Mouse (Mus musculus) G1E (cell line): ENCODE measurements around the gene Olfr695. TPM values are rescaled to one million over a fixed set of nuclear protein-coding genes. Genes with fewer than 3 reads are reported as not detected.
"Not testable (repeated sequence)": the region's sequence is repeated elsewhere in the genome, so short reads cannot be mapped to it uniquely, and the experiment has no call there.

Experiments
- ATAC-seq: 2 replicates; pipeline ENCODE4 v1.8.0; 2016; ENCODE audit warnings: mild to moderate bottlenecking; ENCODE audit not compliant: insufficient number of reproducible peaks, poor library complexity, low FRiP score, severe bottlenecking; ENCODE audit errors: extremely low read depth
- DNase-seq: peaks from one replicate; pipeline ENCODE4 v3.0.0; 2012; ENCODE audit warnings: low spot score
- H3K27me3 ChIP-seq: 2 replicates; pipeline ENCODE4 v1.6.1; 2012; ENCODE audit warnings: mild to moderate bottlenecking, low read length, inconsistent platforms; ENCODE audit not compliant: insufficient read depth
- H3K36me3 ChIP-seq: replicated peaks from 2 replicates; pipeline ENCODE3; 2012; ENCODE audit warnings: mild to moderate bottlenecking, inconsistent platforms
- H3K4me1 ChIP-seq: 2 replicates; pipeline ENCODE4 v1.6.1; 2012; ENCODE audit warnings: low read depth, low read length, inconsistent platforms, mixed read lengths; ENCODE audit not compliant: insufficient read depth
- H3K4me3 ChIP-seq: 2 replicates; pipeline ENCODE4 v1.5.1; 2012; ENCODE audit warnings: low read depth, mild to moderate bottlenecking, inconsistent platforms, low read length, moderate library complexity, mixed read lengths
- H3K9me3 ChIP-seq: replicated peaks from 2 replicates; pipeline ENCODE4 v1.6.1; 2012; ENCODE audit warnings: inconsistent platforms
- CTCF ChIP-seq: IDR thresholded peaks from 2 replicates; pipeline ENCODE4 v1.5.1; 2012; ENCODE audit warnings: low read depth, low read length, inconsistent platforms, mixed read lengths
- GATA1 ChIP-seq: IDR thresholded peaks from 2 replicates; pipeline ENCODE4 v1.6.1; 2012; ENCODE audit warnings: borderline replicate concordance, low read length, inconsistent platforms, mixed read lengths
- GATA2 ChIP-seq: IDR thresholded peaks from 2 replicates; pipeline ENCODE4 v1.6.1; 2012; ENCODE audit warnings: low read depth, low read length, inconsistent platforms, borderline replicate concordance
- POLR2AphosphoS5 ChIP-seq: IDR thresholded peaks from 2 replicates; pipeline ENCODE4 v1.6.1; 2012; ENCODE audit warnings: low read depth, low read length, inconsistent platforms; ENCODE audit not compliant: insufficient replicate concordance
- TAL1 ChIP-seq: conservative IDR thresholded peaks from 2 replicates; pipeline ENCODE4 v1.6.1; 2012; ENCODE audit warnings: low read depth, low read length, inconsistent platforms, mixed read lengths
- polyA plus RNA-seq: library from polyadenylated mRNA; stranded (reverse); fragments of >175 nt; gene quantifications from 2 replicates; pipeline ENCODE4 v1.2.3, GENCODE M21; 2012
- total RNA-seq, 2 experiments: library from RNA; stranded (forward) in 1 of 2; stranded (reverse) in 1 of 2; fragments of 200-1000 nt in 1 of 2; fragments of >200 nt in 1 of 2; fragmentation: Nextera tagmentation in 1 of 2; gene quantifications; 2 replicates each; pipeline ENCODE4 v1.2.3; 2014 to 2017

Gene Olfr695
- total RNA-seq (2014; fragmentation: Nextera tagmentation): not detected in 2 replicates
- 0.06 and 0.11 TPM in 2 replicates for total RNA-seq (2017)
- not detected in 2 replicates for polyA plus RNA-seq

DNA sequence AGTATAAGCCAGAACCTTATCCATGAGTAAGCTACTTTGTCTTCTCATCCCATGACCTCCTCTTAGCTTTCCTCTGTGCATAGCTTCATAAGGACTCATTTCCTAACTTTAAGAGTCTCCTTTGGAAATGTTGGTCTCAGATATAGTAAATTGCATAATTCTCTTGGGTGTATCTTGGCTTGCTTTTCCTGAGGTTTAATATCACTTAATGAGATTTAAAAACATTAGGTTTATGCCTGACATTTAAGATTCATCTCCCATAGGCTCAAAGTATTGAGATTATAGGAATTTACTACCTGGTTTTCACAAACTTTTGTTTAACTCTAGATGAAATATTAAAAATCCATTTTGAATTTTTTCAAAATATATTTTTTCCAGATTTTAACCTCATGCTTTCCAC lies at the start of gene Olfr695:
TSS of gene Olfr695 (minus strand) at position 101 of the 400 bp plus-strand sequence.
- no peak within 1 kb of the TSS for H3K4me3 ChIP-seq
- TF ChIP-seq GATA2 (no peak), POLR2AphosphoS5 (no peak), GATA1 (no peak), CTCF (no peak), TAL1 (no peak)
- H3K36me3 ChIP-seq: no peaks in the 10 kb centered on the region
- H3K27me3 ChIP-seq: no peaks in the 10 kb centered on the region
- DNase-seq (no peak), ATAC-seq (no peak)
- peaks cover 5% of the 10 kb centered on the region; the same call in 1 of the 2 replicates for H3K4me1 ChIP-seq
- H3K9me3 ChIP-seq: no peaks in the 10 kb centered on the region

DNA sequence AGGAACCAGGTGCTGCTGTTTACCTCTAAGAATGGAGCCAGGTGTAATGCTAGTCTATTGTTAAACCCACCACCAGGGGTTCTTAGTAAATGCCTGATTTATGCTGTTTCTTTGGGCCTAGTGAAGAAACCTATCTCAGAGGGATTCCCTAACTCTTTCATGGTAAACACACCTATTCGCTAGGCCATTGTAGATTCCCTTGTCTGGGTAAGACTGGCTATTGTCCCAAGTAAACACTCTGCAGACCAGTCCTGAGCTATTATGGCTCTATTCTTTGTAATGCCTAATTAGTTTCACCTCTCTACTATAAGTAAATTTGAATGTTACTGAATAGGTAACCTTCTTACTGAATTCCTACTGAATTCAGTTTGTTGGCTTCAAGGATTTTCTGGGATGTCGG lies 44.8 kb upstream of the Olfr695 start:
- not testable (repeated sequence) for DNase-seq, H3K4me3 ChIP-seq, H3K27me3 ChIP-seq, H3K9me3 ChIP-seq, H3K36me3 ChIP-seq, ATAC-seq, H3K4me1 ChIP-seq

DNA sequence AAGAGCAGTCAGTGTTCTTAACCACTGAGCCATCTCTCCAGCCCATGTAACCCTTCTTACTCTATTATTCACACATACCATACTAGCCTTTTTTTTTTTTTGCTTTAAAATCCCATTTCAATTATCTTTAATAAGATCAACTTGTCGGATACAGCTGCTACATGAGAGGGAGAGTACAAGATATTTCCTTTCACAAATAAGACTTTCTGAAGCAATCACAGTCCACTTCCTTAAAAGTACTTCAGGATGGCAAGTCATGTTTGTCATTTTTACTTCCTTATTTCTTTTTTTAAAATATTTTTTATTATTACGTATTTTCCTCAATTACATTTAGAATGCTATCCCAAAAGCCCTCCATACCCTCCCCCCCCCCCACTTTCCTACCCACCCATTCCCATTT lies 42.6 kb upstream of the Olfr695 start:
- DNase-seq (no peak), ATAC-seq (no peak)
- Histone ChIP-seq H3K4me1 (peaks cover 3% of the 10 kb centered on the region; the same call in 1 of the 2 replicates), H3K36me3 (no peaks in the 10 kb centered on the region), H3K27me3 (no peaks in the 10 kb centered on the region), H3K4me3 (no peak overlapping the region), H3K9me3 (no peaks in the 10 kb centered on the region)
- no peak for TF ChIP-seq POLR2AphosphoS5
- no peak for TF ChIP-seq CTCF
- no peak for TF ChIP-seq GATA2
- TF ChIP-seq GATA1: no peak
- TF ChIP-seq TAL1: no peak

DNA sequence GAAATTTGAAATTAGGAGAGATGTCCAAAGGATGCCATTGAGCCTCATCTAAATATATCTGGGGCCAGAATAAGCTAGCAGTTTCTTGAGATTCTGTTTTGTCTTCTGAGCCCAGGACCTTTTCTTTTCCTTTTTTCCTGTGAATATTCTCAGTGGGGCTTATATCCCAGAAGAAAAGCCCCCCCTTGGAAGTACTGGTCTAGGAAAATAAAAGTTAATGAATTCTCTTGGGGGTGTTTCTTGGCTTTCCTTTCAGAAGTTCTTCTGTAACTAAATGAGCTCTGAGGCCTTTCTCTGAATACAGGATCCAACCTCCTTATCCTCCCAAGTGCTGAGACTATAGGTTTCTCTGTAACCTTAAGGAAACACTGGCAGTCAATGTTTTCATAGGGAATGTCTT lies 39.1 kb upstream of the Olfr695 start, which contains the start of gene Olfr698:
TSS of gene Olfr698 (minus strand) at position 101 of the 400 bp plus-strand sequence.
- TF ChIP-seq POLR2AphosphoS5 (no peak), GATA2 (no peak), TAL1 (no peak), GATA1 (no peak), CTCF (no peak)
- no peaks in the 10 kb centered on the region for H3K27me3 ChIP-seq
- no peak for ATAC-seq
- DNase-seq: no peak
- no peaks in the 10 kb centered on the region for H3K9me3 ChIP-seq
- H3K36me3 ChIP-seq: no peaks in the 10 kb centered on the region
- H3K4me1 ChIP-seq: no peaks in the 10 kb centered on the region
- no peak within 1 kb of the TSS for H3K4me3 ChIP-seq

DNA sequence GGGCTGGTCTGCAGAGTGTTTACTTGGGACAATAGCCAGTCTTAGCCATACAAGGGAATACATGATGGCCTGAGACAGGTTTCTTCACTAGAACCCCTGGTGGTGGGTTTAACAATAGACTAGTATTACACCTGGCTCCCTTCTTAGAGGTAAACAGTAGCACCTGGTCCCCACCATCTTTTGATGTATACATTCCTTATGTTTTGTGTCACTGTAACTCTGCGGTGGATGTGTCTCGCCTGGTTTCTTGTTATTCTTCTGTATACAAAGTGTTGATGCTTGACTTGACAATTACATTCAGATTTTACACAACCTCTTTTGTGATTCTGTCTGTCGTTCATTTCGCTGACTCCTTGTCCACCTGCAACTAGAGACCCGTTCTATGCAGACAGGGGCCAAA lies 29.6 kb upstream of the Olfr695 start:
- DNase-seq: no peak
- H3K4me3 ChIP-seq: no peak overlapping the region
- H3K36me3 ChIP-seq: no peaks in the 10 kb centered on the region
- H3K27me3 ChIP-seq: no peaks in the 10 kb centered on the region
- H3K9me3 ChIP-seq: no peaks in the 10 kb centered on the region
- TF ChIP-seq POLR2AphosphoS5 (no peak), TAL1 (no peak), CTCF (no peak), GATA1 (no peak)
- H3K4me1 ChIP-seq: no peaks in the 10 kb centered on the region
- ATAC-seq: no peak

DNA sequence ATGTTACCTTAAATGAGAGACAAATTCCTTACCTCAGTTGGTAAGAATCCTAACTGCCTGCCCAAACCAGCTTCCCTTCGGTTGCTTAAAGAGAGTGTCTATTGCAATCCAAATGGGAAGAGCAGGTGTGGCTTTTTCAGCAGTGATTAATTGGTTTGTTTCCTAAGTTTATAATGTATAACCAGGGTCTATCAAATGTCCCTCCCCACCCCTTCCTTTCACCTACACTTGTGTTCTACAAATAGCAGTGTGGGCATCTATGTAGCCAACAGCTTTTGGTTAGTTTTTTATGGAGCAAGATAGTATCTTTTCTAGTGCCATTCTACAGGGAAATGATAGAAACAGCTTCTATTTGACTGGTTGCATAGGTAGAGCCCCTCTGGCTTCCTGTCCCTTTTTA lies 26.1 kb upstream of the Olfr695 start, which contains the start of gene Olfr697:
TSS of gene Olfr697 (minus strand) at position 101 of the 400 bp plus-strand sequence.
- H3K4me3 ChIP-seq: no peak within 1 kb of the TSS
- no peak for TF ChIP-seq GATA1
- no peak for TF ChIP-seq GATA2
- ATAC-seq (no peak), DNase-seq (no peak)
- no peaks in the 10 kb centered on the region for H3K4me1 ChIP-seq
- H3K27me3 ChIP-seq: no peaks in the 10 kb centered on the region
- H3K36me3 ChIP-seq: no peaks in the 10 kb centered on the region
- no peaks in the 10 kb centered on the region for H3K9me3 ChIP-seq

DNA sequence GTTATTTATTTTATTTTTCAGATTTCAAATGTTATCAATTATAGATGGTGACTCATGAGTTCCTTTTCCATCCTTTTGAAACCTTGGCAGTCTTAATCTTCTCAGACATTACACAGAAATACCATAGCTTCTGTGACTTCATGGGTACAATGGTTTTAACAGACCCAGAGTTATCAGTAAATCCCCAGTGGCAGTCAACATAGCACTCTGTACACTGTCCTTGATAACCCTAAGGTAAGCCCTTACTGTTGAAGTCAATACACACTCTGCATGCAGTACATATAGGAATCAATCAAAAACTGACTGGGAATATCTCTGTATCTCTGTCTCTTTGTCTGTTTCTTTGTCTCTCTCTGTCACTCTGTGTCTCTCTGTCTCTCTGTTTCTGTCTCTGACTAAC lies 20.8 kb upstream of the Olfr695 start:
- ATAC-seq (no peak), DNase-seq (no peak)
- TF ChIP-seq POLR2AphosphoS5 (no peak), CTCF (no peak), TAL1 (no peak), GATA1 (no peak), GATA2 (no peak)
- no peaks in the 10 kb centered on the region for H3K36me3 ChIP-seq
- no peaks in the 10 kb centered on the region for H3K27me3 ChIP-seq
- H3K4me3 ChIP-seq: no peak overlapping the region
- no peaks in the 10 kb centered on the region for H3K9me3 ChIP-seq
- H3K4me1 ChIP-seq: no peaks in the 10 kb centered on the region; the same call in 1 of the 2 replicates
